Mouse (Mus musculus) cerebellum, postnatal 25 days (tissue): Measurements from ENCODE around the gene Ift74.

Experiments used
- DNase-seq, 2 experiments: peaks; one replicate each; pipeline ENCODE4 v3.0.0; 2021; ENCODE audit warnings: mixed read lengths in 2 of 2

Ift74 gene

GRCm38 (mm10) chr4:94696368-94696767 is 82.1 kb downstream of the Ift74 start:
- no peak for DNase-seq

DNA sequence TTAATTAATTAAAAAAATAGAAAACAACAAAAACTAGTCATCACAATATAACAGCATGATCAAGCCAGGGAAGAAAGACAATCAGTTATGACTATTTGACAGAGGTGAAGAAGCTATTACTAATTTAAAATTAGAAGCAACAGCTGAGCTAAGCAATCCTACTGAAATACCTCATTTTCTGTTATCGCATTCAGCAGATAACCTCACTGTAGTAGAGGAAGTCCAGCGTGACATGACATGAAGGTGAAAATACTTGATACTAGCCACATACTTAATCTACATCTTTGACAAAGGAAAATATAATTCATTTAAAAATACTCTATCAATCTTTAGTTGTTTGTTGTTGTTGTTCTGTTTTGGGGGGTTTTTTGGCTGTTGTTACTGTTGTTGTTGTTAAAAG is 96.7 kb downstream of the Ift74 start:
- no peak for DNase-seq

GRCm38 (mm10) chr4:94711426-94711825 is 97.1 kb downstream of the Ift74 start:
- no peak for DNase-seq

GRCm38 (mm10) chr4:94713741-94714140 is 99.5 kb downstream of the Ift74 start:
- DNase-seq: no peak

GRCm38 (mm10) chr4:94715166-94715565 is 100.9 kb downstream of the Ift74 start:
- no peak for DNase-seq

DNA sequence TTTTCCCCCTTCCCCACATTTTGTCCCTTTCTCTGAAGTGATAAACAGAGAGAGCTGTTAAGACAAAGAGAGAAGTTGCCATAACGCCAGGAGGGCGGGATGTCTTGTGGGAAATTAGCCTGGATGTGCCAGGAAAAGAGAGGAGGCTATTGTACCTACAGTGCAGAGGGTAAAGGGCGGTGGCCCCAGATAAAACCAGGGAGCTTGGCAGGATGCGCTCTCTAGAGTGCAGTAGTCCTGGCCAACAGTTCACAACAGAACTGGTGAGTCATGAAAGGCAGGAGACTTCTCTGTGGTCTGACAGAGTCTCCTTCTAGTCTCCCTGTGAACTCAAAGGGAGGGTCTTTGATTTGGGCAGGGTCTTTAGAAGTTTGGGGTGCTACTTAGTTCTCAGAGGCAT is 111.5 kb downstream of the Ift74 start:
- DNase-seq: no peak

DNA sequence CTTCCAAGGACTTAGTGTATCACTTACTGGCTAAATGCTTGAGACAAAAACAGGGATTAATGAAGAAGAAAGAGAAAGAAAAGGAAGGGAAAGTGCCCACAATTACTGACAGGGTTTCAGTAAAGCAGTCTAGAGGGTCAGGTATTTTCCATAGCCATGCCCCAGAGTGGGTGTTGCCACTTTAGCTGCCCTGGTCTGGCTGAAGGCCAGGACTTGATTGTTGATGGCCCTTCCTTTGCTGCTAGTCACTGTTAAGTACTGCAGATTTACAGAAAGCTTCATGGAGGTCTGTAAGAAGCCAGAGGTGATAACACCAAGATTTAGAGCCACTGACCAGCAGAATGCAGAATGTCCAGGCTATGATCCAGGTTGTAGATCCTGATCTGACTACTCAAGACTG is 118.4 kb downstream of the Ift74 start:
- no peak for DNase-seq

GRCm38 (mm10) chr4:94737326-94738295 is 123.3 kb downstream of the Ift74 start:
- DNase-seq: no peak

DNA sequence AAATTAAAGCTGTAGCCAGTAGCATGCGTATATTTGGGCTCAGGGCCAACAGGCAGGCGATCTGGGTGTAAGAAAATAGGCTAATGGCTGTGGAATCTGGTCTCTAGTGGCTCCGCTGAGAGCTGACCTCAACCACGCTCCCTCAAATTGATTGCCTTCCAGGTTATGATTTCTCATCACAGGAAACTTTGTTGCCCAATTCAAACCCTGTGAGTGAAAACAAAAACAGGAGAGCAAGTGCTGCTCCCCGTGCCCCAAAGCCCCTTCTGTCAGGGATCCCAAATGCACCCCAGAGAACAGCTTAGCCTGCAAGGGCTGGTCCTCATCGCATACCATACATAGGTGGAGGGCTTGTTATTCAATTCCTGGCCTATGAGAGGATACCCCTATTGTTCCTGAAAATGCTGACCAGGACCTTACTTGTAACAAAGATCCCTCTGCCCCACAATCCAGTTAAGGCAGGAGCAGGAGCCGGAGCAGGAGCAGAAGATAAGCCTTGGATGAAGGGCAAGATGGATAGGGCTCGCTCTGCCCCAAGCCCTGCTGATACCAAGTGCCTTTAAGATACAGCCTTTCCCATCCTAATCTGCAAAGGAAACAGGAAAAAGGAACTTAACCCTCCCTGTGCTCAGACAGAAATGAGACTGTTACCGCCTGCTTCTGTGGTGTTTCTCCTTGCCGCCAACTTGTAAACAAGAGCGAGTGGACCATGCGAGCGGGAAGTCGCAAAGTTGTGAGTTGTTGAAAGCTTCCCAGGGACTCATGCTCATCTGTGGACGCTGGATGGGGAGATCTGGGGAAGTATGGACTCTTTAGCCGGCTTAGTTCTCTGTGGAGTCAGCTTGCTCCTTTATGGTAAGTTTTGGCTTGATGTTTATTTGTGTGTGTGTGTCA is 124.8 kb downstream of the Ift74 start, which contains the start of gene Tek:
Tek (plus strand) TSS at position 452 of the 894 bp plus-strand sequence.
- peak in 1 of 2 experiments; percentile 9 for DNase-seq

GRCm38 (mm10) chr4:94741824-94742223 is 127.5 kb downstream of the Ift74 start:
- no peak for DNase-seq
